Mouse (Mus musculus): Measurements from ENCODE around the gene Wfdc1. TPM values are rescaled to one million over a fixed set of nuclear protein-coding genes. Genes with fewer than 3 reads are reported as not detected.

Wfdc1 gene
- total RNA-seq, 2 experiments from 2014 or later = 6.8 to 7.7 TPM

- no peak for DNase-seq (ENCODE audit: low spot score in 2 of 2)
Observed at GRCm38 (mm10) chr8:119728351-119728895, 62.3 kb downstream of the Wfdc1 start.

GRCm38 (mm10) chr8:119732072-119732471, 65.9 kb downstream of the Wfdc1 start:
- DNase-seq (ENCODE audit: low spot score in 2 of 2) = no peak

GRCm38 (mm10) chr8:119736348-119736917, 70.3 kb downstream of the Wfdc1 start:
- no peak for DNase-seq (ENCODE audit: low spot score in 2 of 2)

- DNase-seq (ENCODE audit: low spot score in 2 of 2) = no peak
Observed at GRCm38 (mm10) chr8:119737093-119737900, 71.1 kb downstream of the Wfdc1 start.

Other genes starting within 250 kb of the Wfdc1 start
- under 1 TPM; 0.58 to 0.67 TPM for gene Osgin1, start 232.2 kb upstream of the Wfdc1 start, total RNA-seq (2021)
- gene Necab2, start 219.6 kb upstream of the Wfdc1 start, total RNA-seq (2021) = 100 to 1,000 TPM; 124 to 125 TPM
- under 1 TPM; 0.17 to 0.20 TPM for gene Slc38a8, start 164.7 kb upstream of the Wfdc1 start, total RNA-seq (2021)
- 10 to 100 TPM; 68.3 to 74.0 TPM for gene Mbtps1, start 107.6 kb upstream of the Wfdc1 start, total RNA-seq (2021)
- gene Hsdl1, start 91.2 kb upstream of the Wfdc1 start, total RNA-seq (2021) = 10 to 100 TPM; 49.3 to 54.0 TPM
- under 1 TPM; 0.25 to 0.32 TPM for gene Dnaaf1, start 91.1 kb upstream of the Wfdc1 start, total RNA-seq (2021)
- gene Taf1c, start 61.1 kb upstream of the Wfdc1 start, total RNA-seq (2021) = 10 to 100 TPM; 11.3 TPM
- under 1 TPM; 0.18 to 0.42 TPM for gene Adad2, start 53.6 kb upstream of the Wfdc1 start, total RNA-seq (2021)
- gene Kcng4, start 30.7 kb upstream of the Wfdc1 start, total RNA-seq (2021) = 1 to 10 TPM; 3.1 to 3.2 TPM
- 1 to 10 TPM; 1.6 to 2.2 TPM for gene Atp2c2, start 33.6 kb downstream of the Wfdc1 start, total RNA-seq (2021)
- 10 to 100 TPM; 13.8 to 15.1 TPM for gene Tldc1, start 112.1 kb downstream of the Wfdc1 start, total RNA-seq (2021)
- gene Cotl1, start 174.2 kb downstream of the Wfdc1 start, total RNA-seq (2021) = 100 to 1,000 TPM; 151 to 155 TPM
- 1 to 10 TPM; 8.1 to 8.6 TPM for gene Klhl36, start 195.9 kb downstream of the Wfdc1 start, total RNA-seq (2021)
- 10 to 100 TPM; 88.3 to 89.2 TPM for gene Usp10, start 244.0 kb downstream of the Wfdc1 start, total RNA-seq (2021)
- 10 to 100 TPM in 1 of 2 experiments, not detected in 1; 10.7 TPM for gene Gm20388, start 244.5 kb downstream of the Wfdc1 start, total RNA-seq (2021)

All from layer of hippocampus, adult 18-20 months (tissue).